Mouse (Mus musculus) small intestine, adult 2 months (tissue): ENCODE measurements around the gene Pvrig.

ENCODE experiments used
- CTCF ChIP-seq: fragments of 200-500 bp; IDR thresholded peaks from 2 replicates; pipeline ENCODE4 v1.5.1; 2012; ENCODE audit warnings: low read depth, mild to moderate bottlenecking, control low read depth, inconsistent platforms, low read length, moderate library complexity, mixed read lengths; ENCODE audit not compliant: insufficient replicate concordance, insufficient read length; ENCODE audit errors: extremely low read depth
- POLR2A ChIP-seq: fragments of 200-500 bp; IDR thresholded peaks from 2 replicates; pipeline ENCODE4 v1.6.1; 2012; ENCODE audit warnings: low read depth, mild to moderate bottlenecking, control low read depth, inconsistent platforms, low read length, moderate library complexity

GRCm38 (mm10) chr5:138341661-138342060, at the start of gene Pvrig:
- TF ChIP-seq CTCF: no peak
- TF ChIP-seq POLR2A: no peak
